Mouse (Mus musculus): ENCODE results near the gene Jade1.

Gene Jade1

DNA sequence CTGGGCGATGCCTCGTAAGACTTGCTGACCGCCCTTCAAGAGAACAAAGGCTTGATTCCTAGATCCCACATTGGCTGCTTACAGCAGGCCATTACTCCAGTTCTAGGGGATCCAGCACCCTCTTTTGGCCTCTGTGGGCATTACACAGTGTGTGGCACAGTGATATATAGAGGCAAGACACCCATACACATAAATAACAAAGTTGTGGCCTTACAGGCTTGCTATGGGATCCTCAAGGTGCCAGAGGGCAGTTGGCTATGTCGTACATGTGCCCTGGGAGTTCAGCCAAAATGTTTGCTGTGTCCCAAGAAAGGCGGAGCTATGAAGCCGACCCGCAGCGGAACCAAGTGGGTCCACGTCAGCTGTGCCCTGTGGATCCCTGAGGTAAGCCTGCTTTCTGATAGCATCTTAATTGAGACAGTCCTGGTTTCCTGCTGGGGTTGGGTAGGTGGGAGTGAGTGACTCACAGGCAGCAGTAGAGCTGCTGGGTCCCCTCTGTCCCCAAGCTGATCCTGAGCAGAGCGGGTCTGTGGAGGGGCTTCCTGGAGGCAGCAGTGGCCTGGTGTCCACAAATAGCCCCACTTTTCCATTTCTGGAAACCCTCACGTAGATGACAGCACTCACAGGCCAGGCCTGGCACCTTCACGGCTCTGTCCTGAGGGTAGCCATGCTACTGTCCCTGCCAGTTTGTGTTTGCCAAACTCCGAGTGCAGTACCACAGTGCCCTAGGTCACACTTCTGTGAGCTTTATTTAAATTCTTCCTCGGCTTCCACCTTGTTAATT lies 44.5 kb downstream of the Jade1 start:
- peak; percentile 22 for DNase-seq (ENCODE audit: low read depth)

- DNase-seq (ENCODE audit: low read depth) = no peak
These were observed 45.9 kb downstream of the Jade1 start for GRCm38 (mm10) chr3:41601226-41602020.

- no peak for DNase-seq (ENCODE audit: low read depth)
These were observed 47.4 kb downstream of the Jade1 start for GRCm38 (mm10) chr3:41602933-41603332.

DNA sequence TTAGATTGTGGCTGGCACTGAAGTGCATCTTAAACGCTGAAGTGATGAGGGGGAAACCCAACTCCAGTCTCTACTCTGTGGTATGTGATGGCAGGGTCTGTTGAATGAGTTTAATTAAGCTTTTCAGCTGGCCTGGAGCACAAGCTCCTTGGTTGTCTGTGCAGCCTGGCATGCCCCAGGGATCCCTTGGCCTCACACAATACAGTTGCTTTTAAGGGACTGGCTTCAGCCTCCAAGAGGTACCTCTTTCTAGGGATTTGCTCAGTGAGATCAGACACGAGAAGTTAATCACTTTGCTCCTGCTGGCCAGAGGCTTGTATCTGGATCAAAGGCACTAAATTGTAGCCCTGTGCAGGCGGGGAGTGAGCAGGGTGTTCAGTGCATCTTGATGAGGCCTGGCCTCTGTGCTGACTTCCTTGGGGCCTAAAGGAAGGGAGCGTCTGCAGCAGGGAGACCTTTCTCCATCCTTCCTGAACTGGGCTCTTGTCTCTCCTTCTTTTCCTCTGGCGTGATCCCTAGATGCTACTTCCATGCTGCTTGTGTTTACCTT lies 48.0 kb downstream of the Jade1 start:
- no peak for DNase-seq (ENCODE audit: low read depth)

DNA sequence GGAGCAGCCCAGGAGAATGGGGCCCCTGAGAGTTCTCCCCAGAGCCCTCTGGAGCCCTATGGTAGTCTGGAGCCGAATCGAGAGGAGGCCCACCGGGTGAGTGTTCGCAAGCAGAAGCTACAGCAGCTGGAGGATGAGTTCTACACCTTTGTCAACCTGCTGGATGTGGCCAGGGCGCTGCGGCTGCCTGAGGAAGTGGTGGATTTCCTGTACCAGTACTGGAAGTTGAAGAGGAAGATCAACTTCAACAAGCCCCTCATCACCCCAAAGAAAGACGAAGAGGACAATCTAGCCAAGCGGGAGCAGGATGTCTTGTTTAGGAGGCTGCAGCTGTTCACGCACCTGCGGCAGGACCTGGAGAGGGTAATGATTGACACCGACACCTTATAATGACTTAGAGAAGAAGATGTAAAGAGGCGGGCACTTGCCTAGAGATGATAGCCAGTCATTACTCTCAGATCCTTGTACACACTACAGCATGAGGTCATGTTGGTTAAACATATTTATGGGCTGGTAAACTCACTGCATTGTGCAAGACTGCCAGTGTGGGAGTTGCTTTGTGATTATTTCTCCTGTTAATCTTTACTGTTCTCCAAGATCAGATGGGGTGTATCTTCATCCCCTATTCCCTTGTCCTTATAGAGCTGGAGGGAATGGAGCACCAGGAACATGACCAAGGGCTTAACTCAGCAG lies 49.2 kb downstream of the Jade1 start:
- no peak for DNase-seq (ENCODE audit: low read depth)

DNA sequence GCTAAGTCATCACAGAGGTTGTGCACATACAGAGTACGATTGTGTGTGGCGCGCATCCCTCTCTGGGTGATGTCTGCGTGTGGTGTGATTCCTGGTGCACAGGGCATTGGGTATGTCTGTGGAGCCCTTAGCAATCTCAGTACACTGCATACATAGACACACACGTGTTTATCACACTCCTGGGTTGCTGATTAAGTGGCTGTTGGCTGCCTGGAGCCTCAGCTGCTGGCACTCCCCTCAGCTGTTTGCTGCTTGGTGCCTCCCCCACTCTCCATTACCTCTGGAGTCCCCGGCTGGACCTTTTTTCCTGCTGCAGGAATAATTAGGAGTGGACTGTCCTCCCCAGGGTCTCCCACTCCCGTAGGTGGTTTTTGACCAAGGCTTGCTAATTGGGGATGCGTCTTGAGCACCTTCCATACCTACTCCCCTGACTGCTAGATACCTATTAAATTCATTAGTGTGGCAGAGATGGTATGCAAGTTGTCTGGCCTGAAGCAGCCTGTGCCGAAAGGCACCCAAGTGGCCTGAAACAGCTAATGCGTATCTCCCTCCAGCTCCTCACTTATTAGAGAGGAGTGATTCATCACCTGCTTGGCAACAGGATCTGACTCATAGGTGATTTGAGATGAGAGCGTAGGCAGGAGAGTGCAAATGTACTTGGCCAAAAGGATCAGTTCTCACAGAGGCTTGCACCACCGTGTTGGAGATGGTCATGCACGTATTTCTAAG lies 50.2 kb downstream of the Jade1 start:
- no peak for DNase-seq (ENCODE audit: low read depth)

DNA sequence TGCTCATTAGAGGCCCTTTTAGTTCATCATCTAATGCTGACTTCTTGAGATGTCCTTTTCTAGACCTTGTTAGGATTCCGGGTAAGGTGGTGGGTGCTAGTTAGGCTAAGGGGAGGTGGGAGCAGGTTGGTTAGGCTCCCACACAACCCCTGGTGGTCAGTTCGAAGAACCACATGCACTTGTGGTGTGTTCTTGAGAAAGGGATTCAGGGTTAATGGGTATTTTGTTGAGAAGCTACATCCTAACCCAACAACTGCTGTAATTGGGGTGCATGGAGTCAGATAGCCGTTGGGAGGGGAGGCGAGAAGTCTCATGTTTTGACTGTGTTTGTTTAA lies 50.8 kb downstream of the Jade1 start:
- no peak for DNase-seq (ENCODE audit: low read depth)

- DNase-seq (ENCODE audit: low read depth) = no peak
These were observed 51.5 kb downstream of the Jade1 start for GRCm38 (mm10) chr3:41607050-41607449.

- no peak for DNase-seq (ENCODE audit: low read depth)
These were observed 51.9 kb downstream of the Jade1 start for GRCm38 (mm10) chr3:41607467-41607866.

GRCm38 (mm10) chr3:41609071-41609470 lies 53.5 kb downstream of the Jade1 start:
- no peak for DNase-seq (ENCODE audit: low read depth)

GRCm38 (mm10) chr3:41612211-41612610 lies 56.7 kb downstream of the Jade1 start:
- no peak for DNase-seq (ENCODE audit: low read depth)

DNA sequence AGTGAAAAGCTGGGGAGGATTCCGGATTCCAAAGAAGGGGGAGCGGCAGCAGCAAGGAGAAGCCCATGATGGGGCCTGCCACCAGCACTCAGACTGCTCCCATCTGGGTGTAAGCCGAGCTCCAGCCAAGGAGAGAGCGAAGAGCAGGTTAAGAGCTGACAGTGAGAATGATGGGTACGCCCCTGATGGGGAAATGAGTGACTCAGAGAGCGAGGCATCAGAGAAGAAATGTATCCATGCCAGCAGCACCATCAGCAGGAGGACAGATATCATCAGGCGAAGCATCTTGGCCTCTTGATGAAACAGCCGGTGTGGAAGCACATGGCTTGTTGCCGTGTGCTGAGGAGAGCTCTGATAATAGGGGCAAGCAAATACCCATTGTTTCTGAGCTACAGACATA lies 58.2 kb downstream of the Jade1 start:
- DNase-seq (ENCODE audit: low read depth) = no peak

GRCm38 (mm10) chr3:41614230-41614985 lies 58.9 kb downstream of the Jade1 start:
- no peak for DNase-seq (ENCODE audit: low read depth)

DNA sequence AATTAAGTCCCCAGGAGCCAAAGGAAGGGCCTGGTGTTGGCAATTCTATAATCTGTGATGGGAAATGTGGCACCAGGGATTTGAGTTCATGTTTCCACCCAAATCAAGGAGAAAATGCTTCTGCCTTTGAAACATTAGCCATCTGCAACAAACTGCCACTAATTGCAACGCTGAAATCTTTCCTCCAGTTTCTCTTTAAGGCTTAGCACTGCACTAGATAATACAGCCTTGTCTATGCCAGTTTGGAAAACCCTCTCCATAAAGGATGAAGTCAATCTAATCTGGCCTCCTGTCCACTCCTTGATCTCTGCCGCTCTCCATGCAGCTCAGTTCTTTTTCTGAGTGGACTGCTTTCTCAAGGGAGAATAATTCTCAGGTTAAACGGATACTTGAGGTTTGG lies 62.5 kb downstream of the Jade1 start:
- no peak for DNase-seq (ENCODE audit: low read depth)

- DNase-seq (ENCODE audit: low read depth) = no peak
These were observed 63.0 kb downstream of the Jade1 start for GRCm38 (mm10) chr3:41618488-41618887.

DNA sequence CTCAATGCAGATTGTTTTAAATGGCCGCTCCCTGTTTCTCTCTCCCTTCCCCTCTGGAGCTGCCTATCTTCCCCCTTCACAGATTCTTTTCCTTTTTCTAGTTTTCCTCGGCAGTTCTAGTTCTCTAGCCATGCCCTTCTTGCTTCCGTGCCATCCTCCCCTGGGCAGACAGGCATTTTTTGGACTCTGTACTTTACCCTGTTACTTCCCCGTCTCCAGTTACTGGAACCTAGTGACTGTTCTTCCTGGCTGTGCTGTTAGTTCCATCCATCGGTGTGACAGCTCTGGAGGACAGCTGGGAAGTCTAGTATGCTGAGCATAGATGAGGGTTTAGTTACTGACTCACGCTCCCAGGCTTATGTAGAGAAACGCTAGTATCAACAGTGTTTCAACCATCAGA lies 65.4 kb downstream of the Jade1 start:
- DNase-seq (ENCODE audit: low read depth) = no peak

GRCm38 (mm10) chr3:41655642-41656041 lies 100.1 kb downstream of the Jade1 start:
- no peak for DNase-seq (ENCODE audit: low read depth)
